Mouse (Mus musculus) embryo, embryonic 10 days (tissue): ENCODE data around the gene Lce1a1.
A peak's percentile ranks its signal among the peaks of the same experiment; 100 is the strongest.
"Not testable (repeated sequence)": the region's sequence is repeated elsewhere in the genome, so short reads cannot be mapped to it uniquely, and the experiment has no call there.

Experiments
- DNase-seq: peaks from one replicate; pipeline ENCODE4 v3.0.0-alpha.2; 2015; ENCODE audit warnings: low spot score

Gene Lce1a1

DNA sequence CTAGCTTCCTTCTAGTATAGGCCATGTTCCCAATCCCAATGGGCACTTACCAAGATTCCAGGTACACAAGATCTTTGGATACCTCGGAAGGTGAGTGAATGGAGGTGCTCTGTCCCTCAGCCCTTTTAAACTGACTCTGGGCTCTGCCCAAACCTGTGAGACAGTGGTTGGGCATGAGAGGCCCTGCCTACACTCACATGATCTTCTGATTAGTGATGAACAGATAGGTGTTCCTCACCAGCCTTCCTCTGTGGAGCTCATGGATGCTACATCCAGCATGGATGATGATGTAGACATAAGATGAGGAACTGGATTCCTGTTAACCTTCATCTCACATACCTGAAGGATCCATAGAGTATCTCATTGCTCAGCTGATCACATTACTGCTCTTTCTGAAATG lies at the start of gene Lce1a1:
TSS of gene Lce1a1 (minus strand) at position 101 of the 400 bp plus-strand sequence.
- DNase-seq: no peak

DNA sequence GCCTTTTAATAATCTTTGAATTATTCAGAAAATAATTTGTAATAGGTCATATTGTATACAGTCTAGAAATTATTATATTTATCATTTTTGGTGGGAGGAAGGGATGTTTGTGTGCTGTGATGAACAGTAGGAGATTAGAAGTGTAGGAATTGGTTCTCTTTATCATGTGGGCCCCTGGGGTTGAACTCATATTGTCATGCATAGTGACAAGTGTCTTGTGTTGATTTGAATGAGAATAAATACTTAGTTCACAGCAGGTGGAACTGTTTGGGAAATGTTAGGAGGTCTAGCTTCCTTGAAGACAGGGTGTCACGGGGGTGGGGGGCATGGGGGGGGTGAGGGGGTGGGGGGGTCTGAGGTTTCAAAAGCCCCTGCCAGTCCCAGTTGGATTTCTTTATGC lies 46.5 kb upstream of the Lce1a1 start:
- DNase-seq: no peak

DNA sequence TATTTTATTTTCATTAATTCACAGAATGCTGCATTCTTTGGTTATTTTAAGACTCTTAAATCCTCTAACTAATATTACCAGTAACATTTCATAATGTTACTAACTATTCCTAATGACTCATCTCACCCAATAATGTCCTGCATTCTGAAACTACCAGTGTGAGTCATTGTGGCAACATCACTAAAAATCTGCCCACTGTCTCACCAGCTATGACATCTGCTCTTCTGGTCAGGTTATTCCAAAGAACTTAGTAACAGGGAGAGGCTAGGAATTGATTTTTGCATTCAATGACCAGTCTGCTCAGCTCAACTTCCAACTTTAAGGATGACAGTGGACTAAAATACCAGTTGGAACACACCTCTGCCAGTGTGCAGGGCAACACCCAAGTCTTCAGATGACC lies 43.6 kb upstream of the Lce1a1 start:
- no peak for DNase-seq

DNA sequence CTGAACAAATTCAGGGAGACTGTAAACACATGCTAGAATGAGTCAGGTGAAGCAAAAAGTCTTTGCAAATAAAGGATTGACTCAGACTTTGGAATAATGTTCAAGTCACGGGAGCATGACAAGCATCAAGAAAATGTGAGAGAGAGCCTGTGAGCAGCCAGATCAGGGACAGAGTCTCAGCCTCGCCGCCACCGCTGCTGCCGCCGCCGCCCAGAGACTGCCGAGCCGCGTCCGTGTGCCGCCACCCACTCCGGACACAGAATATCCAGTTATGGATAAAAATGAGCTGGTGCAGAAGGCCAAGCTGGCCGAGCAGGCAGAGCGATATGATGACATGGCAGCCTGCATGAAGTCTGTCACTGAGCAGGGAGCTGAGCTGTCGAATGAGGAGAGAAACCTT lies 41.0 kb upstream of the Lce1a1 start:
- DNase-seq: not testable (repeated sequence)

DNA sequence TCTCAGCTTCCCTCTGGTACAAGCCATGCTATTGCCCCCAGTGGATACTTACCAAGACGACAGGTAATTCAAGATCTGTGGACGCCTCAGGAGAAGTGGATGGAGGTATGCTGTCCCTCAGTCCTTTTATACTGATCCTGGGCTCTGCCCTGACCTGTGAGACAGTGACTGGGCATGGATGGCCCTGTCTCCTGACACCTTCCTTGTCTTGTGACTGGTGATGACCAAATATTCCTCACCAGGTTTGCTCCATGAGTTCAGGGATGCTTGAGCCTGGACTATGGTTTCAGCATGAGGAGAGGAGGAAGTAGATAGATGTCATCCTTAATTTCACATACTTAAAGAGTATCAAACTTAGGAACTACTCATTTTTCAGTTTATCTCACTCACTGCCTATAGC lies 39.0 kb upstream of the Lce1a1 start, which contains the start of gene Lce1d:
TSS of gene Lce1d (minus strand) at position 101 of the 400 bp plus-strand sequence.
- DNase-seq: no peak

DNA sequence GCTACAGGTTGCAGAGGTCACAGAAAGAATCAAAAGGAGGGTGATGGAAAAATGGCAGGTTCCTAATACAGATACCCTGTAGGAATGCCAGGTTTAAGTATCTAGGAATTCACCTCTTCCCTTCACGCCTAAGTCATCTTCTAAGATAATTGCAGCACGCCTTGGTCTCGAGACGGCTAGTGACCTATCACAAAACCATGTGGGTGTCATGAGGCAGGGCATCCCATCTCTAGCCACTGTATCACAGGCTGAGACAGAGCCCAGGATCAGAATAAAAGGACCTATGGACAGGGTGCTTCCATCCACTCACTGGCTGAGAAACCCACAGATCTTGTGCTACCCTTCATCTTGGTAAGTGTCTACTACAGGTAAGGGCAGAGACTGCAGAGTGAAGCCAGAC lies 30.8 kb upstream of the Lce1a1 start, which contains the start of gene Lce1c:
TSS of gene Lce1c (plus strand) at position 301 of the 400 bp plus-strand sequence.
- no peak for DNase-seq

DNA sequence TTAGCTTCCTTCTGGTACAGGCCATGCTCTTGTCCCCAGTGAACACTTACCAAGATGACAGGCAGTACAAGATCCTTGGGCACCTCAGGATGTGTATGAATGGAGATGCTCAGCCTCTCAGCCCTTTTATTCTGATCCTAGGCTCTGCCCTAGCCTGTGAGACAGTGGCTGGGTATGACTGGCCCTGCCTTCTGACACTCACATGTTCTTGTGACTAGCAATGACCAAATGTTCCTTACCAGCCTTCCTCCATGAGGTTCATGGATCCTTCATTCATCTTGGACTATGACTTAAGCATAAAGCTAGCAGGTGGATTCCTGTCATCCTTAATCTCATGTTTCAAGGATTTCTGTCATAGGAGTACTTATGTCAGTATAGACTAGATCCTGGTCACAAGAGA lies 22.1 kb upstream of the Lce1a1 start, which contains the start of gene Lce1a2:
TSS of gene Lce1a2 (minus strand) at position 101 of the 400 bp plus-strand sequence.
- no peak for DNase-seq

DNA sequence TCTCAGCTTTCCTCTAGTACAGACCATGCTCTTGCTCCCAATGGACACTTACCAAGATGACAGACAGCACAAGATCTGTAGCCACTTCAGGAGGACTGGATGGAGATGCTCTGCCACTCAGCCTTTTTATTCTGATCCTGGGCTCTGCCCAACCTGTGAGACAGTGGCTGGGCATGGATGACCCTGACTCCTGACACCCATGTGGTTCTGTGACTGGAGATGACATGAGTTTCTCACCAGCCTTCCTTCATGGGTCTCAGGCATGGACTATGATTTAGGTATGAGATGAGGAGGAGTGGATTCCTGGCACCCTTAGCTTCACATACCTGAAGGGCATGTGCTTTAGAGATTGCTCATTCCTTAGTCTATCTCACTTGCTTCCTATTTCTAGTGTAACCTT lies 8.7 kb upstream of the Lce1a1 start, which contains the start of gene Lce1b:
TSS of gene Lce1b (minus strand) at position 101 of the 400 bp plus-strand sequence.
- no peak for DNase-seq

DNA sequence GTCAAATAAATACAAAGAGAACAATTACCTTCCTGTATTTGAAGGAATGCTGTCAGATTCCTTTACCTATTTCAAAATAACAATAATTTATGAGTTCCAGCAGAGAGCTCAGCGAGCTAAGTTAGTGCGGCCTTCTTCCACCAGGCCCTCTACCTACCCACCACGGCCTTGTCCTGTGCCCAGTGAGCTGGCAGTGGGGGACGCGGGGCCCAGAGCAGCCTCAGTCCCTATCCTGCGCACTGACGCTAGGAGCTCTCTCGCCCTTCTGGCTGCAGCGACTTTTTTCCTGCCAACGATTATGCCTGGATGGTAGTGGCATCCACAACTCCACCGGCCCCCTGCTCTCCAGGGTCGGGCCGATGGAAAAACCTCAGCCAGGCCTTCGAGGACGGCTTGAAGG lies 8.3 kb downstream of the Lce1a1 start:
- DNase-seq: no peak

DNA sequence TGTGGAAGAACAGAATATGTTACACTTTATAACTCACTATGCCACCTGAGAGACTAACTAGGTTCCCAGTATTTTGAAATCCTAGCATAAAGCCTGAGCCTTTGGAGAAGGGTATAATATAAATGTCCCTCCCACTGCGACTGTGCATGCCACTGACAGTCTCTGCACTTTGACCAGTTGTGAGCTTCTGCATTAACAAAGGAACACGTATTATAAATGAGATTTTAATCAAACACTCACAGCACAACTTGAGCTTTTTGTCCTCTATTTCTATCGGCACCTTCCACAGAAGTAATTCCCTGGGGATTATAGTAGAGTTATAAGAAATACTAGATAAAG lies 9.5 kb downstream of the Lce1a1 start:
- DNase-seq: no peak

DNA sequence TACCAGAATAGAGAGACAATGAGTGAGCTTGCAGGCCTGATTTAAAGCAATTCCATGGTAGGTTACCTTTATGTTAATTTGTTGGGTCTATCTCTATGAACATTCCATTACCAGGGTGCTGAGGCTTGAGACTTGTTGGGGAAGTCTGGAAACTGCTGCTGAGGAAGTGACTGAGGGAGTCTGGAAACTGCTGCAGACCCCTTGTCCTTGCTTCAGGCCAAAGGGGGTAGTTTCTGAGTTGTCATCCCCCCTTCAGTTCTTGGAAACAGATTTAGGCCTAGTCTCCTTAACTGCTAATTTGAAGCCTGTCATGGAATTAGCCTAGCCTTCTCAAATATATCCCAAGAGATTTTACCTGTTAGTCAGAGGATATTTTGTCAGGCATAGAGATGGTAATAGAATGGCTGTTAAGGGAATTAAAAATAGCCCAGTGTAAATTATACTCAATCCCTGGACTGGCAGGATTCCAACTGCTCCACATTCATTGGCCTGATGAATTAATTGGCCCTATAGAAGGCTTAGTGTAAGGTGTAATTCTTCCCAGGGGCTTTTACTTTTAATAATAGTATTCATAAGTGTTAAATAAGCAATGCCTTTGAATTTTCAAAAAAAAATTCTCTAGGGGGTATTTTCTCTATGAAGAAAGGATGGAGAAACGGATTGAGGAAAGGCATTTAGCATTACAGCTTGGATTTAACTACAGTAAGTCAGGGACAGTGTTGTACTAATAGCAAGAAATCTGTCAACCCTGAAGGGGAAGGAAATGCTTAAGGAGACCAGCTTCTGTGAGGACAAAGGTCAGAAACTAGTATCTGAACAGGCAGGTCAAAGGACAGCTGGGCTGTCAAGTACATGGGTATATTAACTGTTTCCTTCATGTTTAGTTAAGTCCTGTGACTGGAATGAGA lies 10.1 kb downstream of the Lce1a1 start:
- no peak for DNase-seq

DNA sequence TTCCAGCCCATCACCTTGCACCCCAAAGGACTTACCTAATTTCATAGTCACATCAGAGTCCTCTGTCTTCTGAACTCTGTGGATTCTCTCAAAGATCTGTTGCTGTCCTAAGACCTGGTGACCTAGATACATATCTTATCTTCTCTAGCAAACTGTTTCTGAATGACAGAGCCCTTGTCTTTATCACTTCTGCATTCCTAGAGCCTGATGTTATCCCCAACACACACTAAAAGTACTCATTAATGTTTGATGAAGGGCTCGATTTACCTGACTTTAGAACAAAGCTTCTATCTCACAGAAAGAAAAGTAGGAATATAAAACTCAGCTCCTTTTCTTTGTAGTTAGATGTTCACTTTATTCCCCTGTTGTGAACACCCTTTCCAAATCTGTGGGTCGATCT lies 26.5 kb downstream of the Lce1a1 start, which contains the start of gene Lce6a:
TSS of gene Lce6a (minus strand) at position 101 of the 400 bp plus-strand sequence.
- DNase-seq: no peak

DNA sequence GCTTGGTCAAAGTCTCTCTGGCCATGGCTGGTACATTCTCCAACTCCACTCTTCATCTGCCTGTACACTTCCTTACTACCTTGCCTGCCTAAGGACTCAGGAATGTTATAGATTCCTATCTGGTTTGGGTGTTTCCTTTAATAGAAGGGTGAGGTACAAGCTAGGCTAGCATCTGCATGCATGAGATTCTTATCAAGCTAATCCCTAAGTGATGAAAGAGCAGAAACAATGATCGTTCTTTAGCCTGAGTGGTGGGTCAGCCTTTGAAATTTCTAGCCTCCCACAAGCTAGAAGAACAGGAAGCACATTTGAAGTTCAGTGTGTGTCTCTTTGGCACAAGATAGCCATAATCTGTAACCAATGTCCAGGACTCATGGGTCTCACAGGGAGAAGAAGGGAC lies 38.3 kb downstream of the Lce1a1 start:
- no peak for DNase-seq

DNA sequence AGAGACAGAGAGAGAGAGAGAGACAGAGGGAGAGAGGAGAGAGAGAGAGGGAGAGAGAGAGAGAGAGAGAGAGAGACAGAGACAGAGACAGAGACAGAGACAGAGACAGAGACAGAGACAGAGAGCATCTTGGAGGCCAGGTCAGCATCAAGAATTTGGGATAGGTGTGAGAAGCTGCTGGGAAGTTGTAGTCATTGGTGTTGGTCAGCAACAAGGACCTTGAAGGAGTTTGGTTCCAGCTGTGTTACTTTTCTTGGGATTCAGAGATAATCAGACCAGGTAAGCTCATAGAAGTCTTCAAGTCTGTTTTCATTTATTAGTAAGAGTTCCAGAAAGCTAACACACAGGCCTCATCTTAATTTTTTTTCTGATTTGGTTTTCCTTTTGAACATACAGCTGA lies 40.7 kb downstream of the Lce1a1 start, which contains the start of gene 2210017I01Rik:
TSS of gene 2210017I01Rik (minus strand) at position 101 of the 400 bp plus-strand sequence.
- DNase-seq: no peak

DNA sequence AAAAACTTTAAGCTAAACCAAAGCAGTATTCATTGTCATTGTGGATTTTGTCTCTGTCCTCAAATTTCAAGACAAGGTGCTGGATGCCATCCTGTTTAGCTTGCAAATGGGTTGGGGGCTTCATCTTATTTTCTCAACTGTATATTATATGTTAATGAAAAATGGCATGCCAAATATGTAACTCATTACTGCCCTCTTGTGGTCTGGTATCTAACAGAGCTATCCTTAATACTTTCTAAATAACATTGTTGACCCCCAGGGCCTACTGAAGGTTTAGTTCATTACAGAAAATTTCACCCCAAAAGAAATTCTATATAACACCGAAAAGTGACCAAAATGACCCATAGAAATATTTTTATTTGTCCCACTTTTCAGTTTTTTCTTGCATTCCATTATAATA lies 45.9 kb downstream of the Lce1a1 start:
- peak; percentile 51 for DNase-seq

DNA sequence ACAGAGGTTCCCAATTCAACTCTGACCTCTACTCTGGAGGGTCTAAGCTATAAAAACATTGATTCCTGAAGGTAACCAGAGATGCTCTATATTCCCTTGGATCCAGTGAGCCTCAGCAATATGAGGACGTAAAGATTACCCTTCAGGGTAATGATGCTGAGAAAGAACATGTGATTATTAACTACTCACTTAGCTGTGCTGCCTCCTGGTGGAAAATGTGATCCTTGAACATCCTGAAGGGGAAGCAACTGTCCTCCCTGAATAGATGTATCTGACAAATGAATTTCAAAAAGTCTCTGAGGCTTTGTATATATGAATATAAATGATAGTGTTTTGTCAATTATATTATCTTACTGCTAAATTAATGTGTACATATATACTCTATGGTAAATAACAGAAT lies 47.7 kb downstream of the Lce1a1 start:
- peak; percentile 13 for DNase-seq

DNA sequence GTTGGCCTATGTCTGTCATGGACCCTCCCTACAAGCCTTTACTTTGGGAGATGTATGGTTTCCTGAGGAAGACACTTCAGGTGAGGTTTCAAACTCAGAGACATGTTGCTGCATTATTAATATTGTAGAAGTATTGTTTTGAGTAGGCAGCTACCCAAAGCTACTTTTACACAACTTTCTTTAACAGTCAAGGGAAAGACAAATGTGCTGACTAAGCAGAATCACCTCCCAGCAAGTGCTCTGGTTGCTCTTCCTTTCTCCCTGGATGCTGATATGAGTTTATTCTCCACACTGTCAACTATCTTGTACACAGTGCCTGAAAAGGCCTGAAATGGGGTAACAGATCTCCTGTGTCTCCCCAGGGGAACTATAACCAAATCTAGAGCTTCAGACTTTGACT lies 48.1 kb downstream of the Lce1a1 start:
- DNase-seq: no peak

DNA sequence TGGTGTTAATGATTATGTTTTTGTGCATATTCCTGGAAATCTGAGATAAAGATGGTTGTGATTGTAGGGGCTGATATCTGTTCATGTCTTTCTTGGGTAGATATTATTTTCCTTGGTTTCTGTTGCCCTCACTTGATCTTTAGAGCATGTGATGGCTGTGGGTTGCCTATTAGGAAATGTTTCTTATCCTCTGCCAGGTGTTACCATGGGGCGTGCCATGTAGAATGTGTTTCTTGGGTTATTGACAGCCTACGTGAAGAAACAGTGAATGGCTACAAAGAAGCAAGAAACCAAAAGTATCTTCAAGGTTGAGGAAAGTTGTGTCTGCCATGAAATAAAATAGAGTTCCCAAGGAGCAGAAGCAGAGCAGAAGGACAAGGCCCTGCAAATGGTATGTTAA lies 49.7 kb downstream of the Lce1a1 start:
- no peak for DNase-seq
